Mouse (Mus musculus) lung, postnatal 14 days (tissue): ENCODE measurements around the gene Cks1b.
"Not testable (repeated sequence)": the region's sequence is repeated elsewhere in the genome, so short reads cannot be mapped to it uniquely, and the experiment has no call there.

ENCODE experiments used
- DNase-seq: peaks from one replicate; pipeline ENCODE4 v3.0.0; 2021

Cks1b gene

DNA sequence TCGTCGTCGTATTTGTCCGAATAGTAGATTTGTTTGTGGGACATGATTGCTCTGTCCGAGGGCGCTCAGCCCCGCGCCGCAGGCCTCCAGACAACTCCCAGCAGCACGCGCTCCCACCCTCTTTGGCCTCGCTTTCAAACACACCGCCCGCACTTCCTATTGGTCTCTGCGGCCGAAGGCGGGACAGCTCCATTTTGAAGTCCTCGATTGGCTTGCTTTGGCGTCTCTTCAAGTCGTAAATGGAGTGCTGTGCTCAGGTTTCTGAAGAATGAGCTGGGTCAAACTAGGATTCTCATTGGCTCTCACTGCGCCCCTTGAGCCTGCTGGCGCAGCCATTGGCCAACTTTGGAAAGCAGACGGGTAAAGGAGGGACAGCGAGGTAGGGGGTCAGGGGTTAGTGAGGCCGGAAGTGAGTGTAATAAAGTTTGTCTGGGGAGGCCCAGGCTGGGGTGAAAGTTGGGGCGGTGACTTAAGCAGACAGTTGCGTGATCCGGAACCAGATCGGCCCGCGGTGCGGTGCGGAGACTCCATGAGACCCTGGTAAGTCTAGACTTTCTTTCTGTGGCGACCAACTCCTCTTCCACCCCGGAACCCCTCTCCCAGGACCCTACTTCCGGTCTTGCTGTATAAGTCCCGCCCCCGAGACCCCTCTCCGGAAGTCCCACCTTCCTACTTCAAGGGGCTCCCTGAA, at the start of gene Cks1b, which contains the start of gene Shc1:
Cks1b (minus strand) TSS at position 214 of the 691 bp plus-strand sequence.
Shc1 (plus strand) TSS at position 274 of the 691 bp plus-strand sequence.
- peak; percentile 91 for DNase-seq

DNA sequence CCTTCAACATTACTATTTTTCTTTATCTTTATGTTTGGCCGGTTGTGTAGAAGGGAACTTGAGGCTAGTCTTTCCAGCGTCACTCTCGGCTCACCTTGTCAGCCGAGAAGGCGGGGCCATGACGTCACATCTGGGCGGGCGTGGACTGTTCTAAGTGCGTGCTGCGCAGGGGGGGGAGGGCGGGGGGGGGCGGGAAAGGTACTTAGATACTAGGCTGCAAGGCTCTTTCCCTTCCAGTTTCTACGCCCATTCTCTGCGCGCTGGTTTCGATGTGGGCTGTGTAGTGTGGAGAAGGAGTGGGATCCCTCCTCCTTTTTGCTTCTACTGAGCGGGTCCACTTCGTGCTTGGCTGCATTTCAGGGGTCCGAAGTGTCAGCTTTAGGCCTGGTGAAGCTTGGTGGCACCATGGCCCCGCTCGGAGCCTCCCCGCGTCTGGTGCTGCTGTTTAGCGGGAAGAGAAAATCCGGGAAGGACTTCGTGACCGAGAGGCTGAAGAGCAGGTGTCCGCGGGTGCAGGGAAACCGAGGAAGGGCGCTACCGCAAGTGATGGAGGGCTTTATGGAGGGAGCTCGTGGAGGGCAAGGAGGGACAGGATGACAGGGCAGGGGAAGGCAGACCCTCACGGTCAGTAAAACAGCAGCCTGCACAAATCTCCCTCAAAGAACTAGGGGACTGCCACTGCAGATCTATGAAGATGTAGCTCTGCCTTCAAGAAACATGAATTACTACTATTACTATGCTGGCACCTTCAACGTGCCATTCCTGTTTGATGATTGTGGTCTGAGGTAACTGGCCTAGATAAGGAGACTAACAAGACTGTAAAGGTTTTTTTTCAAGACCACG, 41.0 kb upstream of the Cks1b start:
- peak; percentile 97 for DNase-seq

DNA sequence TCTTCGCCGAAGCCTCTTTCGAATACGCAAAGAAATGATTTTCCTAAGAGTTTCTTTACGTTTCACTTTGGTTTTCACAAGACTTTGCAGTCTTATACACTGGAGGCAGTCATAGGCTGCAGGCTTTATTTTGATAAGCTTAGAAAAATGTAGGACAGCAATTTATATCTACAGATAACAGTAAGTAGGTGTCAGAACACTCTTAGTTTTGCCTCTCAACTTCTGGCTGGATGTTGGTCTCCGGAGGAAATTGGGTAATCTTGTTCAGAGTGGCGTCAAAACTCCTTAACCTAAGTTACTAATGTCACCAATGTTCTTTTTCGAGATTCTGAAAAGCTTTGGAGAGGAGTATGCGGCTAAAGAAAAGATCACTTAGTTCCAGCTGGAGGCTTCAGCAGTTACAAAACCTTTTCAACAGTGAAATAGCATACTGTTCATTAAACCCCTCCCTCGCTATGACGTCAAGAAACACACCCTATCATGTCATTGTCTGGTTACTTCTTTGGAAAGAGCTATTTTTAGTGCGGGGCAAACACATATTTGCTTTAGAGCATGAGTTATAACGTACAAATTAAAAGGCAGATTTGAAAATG, 40.3 kb upstream of the Cks1b start:
- no peak for DNase-seq

DNA sequence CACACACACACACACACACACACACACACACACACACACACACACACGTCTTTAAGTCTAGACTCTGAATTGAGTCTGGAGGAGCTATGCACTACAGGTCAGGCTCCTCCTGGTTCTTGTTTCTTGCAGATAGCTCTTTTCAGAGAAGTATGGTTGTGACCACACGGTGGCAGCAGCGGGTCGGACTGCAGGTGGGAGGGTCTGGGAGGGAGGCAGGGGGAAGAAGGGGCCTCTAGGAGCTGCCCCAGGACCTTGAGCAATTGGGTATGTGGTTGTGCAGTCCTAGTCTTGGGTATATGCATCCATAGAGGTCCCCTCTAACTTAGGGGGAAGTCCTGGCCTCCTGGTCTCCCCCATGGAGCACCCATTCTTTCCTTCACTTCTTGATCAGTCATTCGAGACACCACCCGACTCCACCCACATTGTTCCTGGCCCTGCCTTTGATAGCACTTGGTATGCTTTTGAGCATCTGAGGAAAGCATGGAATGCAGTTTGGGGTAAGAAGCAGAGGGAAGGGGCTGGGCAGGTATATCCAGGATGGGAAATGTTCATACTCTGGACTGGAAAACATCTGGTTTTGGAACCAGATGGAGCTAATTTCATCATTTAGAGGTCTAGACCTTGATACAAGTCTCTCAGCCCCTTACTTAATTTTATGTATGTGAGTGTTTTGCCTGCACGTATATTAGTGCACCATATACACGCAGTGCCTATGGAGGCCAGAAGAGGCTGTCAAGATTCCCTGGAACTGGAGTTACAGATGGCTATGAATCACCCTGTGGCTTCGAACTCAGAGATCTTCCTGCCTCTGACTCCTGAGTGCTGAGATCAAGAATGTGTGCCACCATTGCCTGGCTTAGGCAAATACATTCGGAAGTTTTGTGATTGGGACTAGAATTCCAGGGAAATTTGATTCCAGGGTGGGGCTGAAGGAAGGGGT, 38.8 kb upstream of the Cks1b start:
- peak; percentile 81 for DNase-seq

DNA sequence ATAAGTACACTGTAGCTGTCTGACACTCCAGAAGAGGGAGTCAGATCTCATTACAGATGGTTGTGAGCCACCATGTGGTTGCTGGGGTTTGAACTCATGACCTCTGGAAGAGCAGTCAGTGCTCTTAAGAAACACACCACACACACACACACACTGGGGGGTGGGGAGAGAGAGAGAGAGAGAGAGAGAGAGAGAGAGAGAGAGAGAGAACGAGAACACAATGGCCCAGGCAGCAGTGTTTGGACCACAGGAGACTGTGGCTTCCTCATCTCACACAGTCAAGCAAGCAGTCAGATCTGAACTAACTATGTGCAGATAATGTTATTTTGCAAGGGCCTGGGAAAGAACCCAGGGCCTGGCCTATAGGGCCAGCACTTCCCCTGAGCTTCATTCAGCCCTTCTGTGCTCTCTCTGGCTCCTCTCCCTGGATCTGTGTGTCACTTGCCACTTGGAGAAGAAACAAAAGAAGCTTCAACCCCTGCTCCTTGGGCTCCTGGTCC, 37.7 kb upstream of the Cks1b start:
- no peak for DNase-seq

DNA sequence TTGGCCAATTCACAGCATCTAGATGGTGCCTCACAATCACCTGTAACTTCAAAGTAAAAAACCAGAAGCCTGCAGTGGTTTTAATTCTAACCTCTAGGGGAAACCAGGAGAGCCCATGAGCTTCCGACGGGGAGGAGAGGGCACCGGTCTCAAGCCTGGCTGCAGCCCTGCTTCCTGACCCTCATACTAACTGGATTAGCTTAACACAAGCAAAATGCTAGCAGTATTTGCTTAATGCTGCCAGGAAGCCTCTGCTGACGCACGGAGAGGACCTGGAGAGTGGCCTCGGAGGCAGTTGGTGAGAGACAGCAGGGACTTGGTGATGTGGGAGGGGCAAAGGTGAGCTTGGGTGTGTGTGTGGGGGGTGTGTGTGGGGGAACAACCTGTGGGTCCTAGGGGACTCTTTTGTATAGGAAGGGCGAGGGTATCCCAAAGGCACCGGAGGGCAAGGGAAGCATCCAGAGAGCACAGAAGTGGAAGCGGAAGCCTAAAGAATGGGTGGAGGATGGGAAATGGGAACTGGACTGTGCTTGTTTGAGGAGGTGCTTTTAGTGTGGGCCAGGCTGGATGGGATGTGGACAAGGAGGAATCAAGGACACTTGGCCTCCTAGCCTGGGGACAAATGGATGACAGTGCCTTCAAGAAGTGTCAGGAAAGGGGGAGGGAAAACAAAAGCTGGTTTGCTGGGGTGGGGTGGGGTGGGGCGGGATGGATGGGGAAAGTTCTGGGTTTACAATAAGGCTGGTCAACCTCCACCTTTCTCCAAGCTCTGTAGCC, 36.4 kb upstream of the Cks1b start, which contains the start of gene Pmvk:
Pmvk (plus strand) TSS at position 141 of the 777 bp plus-strand sequence.
- no peak for DNase-seq

DNA sequence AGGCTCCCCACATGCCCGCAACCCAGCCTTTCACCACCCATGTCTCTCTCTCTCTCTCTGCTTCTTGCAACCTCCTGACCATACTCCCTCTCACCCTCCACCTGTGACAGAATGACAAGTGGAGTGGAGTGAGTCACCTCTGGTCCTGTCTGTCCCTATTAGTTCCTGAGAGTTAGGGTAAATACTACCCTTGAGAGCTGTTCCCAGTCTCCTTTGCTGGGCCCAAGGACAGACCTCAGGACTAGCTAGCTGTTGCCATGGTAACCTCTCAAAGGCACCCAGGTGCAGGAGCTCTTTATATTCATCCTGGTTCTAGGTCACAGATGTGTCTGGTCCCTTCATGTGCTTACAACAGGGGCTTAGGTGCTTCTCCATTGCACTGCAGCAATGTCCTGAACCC, 33.7 kb upstream of the Cks1b start:
- DNase-seq = peak; percentile 16

DNA sequence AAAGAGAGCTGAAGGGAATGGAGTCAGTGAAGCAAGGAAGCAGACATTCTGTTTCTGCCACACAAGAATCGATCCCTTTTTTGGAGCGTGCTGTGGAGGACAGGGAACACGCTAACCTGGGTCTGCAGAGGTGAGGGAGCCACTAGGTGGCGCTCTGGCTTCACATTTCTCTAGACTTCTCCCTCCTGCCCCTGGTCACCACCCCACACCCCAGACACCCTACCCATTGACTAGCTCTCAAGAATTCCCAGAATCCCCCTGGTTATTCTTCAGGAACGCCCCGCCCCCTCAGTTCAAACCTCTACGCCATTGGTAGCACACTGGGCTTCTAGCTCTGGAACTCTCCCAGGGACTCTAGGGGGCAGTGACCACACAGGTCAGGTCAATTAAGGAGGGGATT, 31.4 kb upstream of the Cks1b start:
- peak; percentile 82 for DNase-seq

DNA sequence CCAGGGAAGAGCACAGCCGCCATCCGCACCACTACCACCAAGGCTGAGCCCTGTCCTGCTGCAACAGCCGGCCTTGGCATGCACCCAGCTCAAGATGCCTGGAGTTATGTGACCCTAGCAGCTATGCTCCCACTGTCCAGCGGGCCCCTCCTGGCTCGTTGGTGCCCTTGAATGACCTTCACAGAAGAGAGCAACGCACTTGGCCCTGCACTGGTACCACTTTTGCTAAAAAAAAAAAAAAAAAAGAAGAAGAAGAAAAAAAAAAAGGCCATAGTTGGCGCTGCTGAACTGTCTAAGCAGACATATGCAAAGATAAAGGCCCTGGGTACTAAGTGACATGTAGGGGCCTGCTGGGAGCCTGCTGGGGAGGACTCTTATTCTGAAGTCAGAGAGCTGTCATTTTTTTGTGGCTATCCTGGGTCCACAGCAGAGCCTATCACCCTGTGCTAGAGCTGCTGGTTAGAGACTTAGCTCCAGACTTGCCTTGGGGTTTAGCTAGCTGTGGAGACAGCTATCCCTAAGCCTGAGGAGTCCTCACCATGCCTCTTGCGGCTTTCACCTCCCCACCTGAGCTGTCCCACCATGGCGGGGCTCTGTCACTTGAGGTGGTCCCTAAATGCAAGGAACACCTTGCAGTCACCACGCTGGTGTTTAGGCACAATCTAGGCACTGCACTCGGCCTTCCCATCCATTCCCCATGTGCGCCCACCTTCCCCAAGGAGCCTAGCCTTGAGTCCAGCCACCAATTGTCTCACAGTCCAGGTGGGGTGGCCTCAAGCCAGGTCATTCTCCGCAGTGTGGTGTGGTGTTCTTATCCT, 30.7 kb upstream of the Cks1b start:
- DNase-seq = peak; percentile 66

DNA sequence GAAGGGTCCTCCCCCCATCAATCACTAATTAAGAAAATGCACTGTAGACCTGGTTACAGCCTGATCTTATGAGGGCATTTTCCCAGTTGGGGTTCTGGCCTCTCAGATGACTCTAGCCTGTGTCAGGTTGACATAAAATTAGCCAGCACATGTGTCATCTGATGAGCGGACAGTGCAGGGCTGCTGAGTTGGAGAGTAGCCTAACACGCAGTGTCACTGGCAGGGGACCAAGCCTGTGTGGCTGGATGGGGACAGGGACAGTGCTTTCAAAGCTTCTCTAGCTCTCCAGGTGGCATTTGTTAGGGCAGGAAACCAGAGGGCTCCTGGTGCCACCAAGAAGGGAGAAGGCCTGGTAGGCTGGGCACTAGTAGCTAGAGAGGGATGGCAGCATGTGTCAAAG, 22.5 kb upstream of the Cks1b start:
- DNase-seq = no peak

DNA sequence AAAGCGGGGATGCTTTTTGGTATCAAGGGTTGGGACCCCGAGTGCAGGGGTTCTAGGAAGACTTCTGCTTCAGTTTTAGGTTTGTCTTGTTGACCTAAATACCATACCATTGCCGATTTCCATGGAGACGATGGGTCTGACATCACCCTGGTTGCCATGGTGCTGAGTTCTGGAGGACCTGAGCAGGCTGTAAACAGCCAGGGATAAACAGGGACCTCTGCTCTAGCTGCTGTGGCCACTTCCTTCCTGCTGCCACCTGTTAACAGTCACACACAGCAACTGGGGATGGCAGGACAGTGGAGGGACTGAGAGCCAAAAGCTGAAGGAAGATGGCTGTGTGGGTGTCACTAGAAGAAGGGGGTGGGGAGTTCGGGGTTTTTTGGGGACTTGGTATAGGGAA, 19.1 kb upstream of the Cks1b start:
- peak; percentile 49 for DNase-seq

DNA sequence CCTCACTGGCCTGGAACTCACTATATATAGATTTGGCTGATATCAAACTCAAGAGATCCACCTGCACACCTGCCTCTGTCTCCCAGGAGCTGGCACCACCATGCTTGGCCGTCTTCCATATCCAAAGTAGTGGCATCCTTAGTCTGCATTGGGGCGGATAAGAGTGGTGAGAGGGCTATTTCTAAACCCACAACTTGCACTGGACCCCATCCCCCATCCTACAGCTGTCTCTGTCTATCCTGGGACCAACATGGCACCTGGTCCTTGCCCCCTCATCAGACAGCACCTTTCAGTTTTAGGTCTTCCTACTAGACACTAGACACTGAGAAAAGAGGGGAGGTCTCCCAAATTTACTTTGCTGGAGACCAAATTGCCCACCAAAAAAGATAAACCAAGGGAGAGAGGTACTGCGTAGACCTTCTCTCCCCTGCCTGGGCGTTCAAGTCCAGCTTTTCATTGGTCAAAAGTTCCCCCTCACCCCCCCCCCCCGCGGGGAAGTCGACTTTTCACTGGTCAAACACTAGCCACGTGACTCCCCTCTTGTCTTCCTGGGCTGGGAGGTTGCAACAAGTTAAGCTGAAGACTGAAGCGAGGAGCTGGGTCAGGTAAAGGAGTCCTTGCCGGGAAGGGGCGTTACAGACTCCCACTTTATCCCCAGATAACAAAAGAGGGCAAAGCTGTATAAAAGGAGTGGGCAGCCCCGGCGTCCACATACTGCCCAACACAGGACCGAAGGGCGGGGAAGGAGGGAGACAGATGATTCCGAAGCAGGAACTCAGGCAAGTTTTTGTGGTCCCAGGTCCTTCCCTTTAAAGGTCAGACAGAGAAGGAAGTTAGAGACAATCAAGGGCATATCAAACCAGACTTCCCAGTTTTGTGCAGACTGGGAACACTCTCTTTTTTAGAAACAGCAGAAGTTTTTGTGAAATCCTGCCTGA, 18.3 kb upstream of the Cks1b start, which contains the start of gene Pbxip1:
Pbxip1 (plus strand) TSS at position 531 of the 938 bp plus-strand sequence.
- peak; percentile 73 for DNase-seq

DNA sequence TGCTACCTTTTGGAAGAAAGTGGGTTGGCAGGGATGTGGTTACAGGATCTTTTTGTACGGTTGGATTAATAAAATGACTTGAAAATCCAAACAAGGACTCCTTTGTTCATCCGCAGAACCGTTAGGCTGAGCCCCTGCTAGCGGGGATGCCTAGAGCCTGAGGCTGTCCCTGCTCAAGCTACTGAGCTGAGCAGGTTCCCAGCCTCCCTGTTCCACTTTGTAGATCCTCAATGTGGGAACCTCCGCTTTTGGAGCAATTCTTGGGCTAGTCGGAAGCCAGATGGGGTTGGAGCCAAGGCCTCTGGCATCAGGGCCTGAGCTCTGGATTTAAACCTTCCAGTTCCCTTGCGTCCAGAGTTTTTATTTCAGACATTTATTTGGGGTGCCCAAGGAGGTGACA, 16.9 kb upstream of the Cks1b start:
- no peak for DNase-seq

DNA sequence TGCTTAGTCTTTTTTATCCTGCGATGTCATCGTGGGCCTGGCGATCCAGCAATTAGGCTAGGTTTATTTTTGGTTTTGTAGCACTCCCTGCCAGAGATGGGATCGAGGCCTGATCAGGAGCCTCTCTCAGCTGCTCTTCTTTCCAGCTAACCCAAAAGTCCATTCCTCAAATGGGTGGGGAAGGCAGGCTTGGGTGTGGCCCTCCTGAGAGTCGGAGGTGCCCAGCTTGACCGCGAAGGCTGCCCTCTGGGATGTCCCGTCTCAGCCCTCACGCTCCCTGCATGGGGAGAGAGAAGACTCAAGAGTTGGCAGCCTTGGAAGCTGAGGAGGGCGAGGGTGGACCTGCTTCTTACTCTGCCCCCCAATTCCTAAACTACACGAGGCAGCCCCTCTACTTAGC, 16.3 kb upstream of the Cks1b start:
- DNase-seq = no peak

DNA sequence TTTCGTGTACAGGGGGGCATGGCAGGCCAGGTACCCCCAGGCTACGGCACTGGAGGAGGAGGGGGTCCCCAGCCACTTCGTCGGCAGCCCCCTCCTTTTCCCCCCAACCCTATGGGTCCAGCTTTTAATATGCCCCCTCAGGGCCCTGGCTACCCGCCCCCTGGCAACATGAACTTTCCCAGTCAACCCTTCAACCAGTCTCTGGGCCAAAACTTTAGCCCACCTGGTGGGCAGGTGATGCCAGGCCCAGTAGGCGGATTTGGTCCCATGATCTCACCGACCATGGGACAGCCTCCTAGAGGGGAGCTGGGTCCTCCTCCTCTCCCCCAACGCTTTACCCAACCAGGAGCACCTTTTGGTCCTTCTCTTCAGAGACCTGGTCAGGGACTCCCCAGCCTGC, 14.4 kb upstream of the Cks1b start:
- no peak for DNase-seq

DNA sequence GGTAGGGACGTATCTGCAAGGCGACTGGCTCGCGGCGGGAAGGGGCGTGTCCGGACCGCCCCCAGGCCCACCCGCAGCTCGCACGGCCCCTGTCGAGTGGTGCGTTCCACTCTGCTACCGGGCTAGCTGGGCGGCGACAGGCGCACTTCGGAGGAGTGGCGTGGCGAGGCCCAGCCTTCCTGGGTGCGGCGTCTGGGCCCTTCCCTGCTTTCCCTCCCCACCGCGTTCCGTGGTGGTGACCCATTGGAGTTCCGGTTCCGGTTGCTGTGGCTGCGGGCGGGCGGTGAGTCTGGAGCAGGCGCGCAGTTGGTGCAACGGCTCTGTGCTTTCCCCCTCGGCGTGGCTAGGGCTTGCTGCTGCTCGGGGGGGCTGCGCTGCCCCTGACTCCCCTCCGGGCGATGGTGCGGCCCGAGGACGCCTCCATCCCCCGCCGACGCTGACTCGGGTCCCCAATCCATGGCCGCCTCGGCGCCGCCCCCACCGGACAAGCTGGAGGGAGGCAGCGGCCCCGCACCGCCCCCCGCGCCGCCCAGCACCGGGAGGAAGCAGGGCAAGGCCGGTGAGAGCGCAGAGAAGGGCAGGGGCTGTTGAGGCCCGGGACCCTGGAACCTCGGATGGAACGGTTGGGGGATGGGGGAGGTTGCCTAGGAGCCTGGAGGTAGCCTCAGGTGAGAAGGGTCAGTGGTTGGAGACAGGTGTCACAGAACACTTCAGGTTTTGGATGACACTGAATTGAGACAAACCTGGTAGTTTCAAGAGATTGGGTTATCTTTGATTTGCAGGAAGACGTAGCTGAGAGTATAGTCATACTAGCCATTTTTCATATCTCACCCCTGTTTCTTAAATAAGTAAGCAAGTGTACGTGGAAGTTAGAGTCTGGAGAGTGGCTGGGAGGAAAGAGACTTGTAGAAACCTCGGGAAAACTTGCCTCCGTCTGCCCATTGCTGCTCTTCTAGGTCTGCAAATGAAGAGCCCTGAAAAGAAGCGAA, 12.3 kb upstream of the Cks1b start, which contains the start of gene Pygo2:
Pygo2 (plus strand) TSS at position 44 of the 989 bp plus-strand sequence.
- DNase-seq = peak; percentile 95

DNA sequence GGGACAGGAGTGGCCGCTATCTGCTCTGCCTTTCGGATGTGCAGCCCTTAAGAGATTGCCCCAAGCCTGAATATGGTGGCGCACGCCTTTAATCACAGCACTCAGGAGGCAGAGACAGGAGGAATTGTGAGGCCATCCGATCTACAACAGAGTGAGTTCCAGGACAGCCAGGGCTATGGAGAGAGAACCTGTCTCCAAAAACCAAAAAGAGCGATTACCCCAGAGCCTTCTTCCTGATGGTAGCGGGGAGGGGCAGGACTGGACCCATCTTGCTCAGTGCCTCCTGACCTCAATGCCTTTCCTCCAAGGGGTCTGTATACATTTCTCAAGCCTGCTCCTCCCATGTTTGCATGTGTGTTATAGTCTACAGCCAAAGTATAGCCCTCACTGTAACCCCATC, 10.8 kb upstream of the Cks1b start:
- not testable (repeated sequence) for DNase-seq

DNA sequence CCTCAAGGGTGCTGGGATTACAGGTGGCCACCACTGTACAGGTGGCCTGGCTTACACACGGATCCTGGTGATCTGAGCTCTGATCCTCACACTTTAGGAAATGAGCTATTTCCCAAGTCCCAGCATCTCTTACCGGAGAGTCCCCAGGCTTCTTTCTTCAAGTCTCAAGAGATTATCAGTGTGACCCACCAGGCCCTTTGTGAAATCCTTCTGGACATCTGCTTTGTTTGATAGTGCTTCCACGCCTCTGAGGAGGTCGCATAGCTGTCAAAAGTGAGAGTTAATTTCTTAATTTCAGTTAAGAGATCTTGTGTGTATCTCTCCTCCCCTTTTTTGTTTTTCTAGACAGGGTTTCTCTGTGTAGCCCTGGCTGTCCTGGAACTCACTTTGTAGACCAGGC, 7.7 kb upstream of the Cks1b start:
- no peak for DNase-seq
